Comparison of ENCODE assay signal across 8 mouse cellular contexts in the genomic region with DNA sequence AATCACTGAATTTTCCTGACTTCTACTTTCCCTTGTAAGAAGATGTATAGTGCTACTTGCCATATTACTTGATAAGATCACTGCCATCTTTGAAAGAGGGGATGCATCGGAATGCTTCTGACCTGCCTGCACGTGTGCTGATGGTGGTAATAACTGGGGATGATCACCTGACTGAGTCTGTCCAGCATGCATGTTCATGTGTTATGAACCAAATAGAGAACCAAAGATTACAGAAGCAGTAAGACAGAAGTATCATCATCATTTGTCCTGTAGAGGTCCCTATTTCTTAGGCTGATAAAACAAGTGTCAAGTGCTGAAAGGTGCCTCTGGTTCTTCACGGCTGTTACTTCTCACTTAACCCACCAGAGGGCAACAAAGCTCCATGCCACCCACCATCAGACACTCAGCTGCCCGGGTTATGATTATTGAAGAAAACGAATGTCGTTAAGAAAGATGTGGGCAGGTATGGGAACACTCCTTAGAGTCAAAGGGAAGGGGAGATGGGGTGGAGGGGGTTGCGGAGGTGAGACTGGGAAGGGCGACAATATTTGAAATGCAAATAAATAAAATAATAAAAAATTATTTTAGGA. TPM values are rescaled to one million over a fixed set of nuclear protein-coding genes. Genes with fewer than 3 reads are reported as not detected.
DNase-seq lines count a peak whose midpoint lies in the region; ATAC-seq and TF ChIP-seq lines count a peak whose summit lies in the region.

No protein-coding gene starts in this region.

- H3K9me3 ChIP-seq in intestine, embryonic 14.5 days (ENCODE audit: control insufficient read depth, low read length) = no peaks in the 10 kb centered on the region
- H3K9me3 ChIP-seq in intestine, embryonic 16.5 days (ENCODE audit: control insufficient read depth, low read length) = no peaks in the 10 kb centered on the region
- H3K9me3 ChIP-seq in midbrain, embryonic 12.5 days = no peaks in the 10 kb centered on the region
- no peaks in the 10 kb centered on the region for H3K9me3 ChIP-seq in stomach, postnatal 0 days (ENCODE audit: control insufficient read depth, low read length)

- H3K27ac ChIP-seq in intestine, embryonic 14.5 days (ENCODE audit: low read depth) = no peak overlapping the region
- no peak overlapping the region for H3K27ac ChIP-seq in intestine, embryonic 16.5 days (ENCODE audit: low read length)
- no peak overlapping the region for H3K27ac ChIP-seq in midbrain, embryonic 12.5 days (replicated peaks)
- H3K27ac ChIP-seq in stomach, postnatal 0 days (replicated peaks) = no peak overlapping the region

- H3K4me1 ChIP-seq in intestine, embryonic 14.5 days (replicated peaks; ENCODE audit: control insufficient read depth, insufficient read depth, low read length) = 0 out of 2 replicates have a peak, but pooled peaks cover 4% of the 10 kb centered on the region
- no peaks in the 10 kb centered on the region for H3K4me1 ChIP-seq in intestine, embryonic 16.5 days (ENCODE audit: control insufficient read depth, insufficient read depth, low read length)
- H3K4me1 ChIP-seq in midbrain, embryonic 12.5 days = no peaks in the 10 kb centered on the region
- H3K4me1 ChIP-seq in stomach, postnatal 0 days (replicated peaks; ENCODE audit: control insufficient read depth, insufficient read depth) = no peaks in the 10 kb centered on the region

- TF ChIP-seq EP300 in stomach, postnatal 0 days (optimal IDR thresholded peaks at IDR 0.05) = no peak

- TF ChIP-seq CTCF in stomach, postnatal 0 days (IDR thresholded peaks at IDR 0.05; ENCODE audit: low read depth) = peak; percentile 98

- no peak overlapping the region for H3K4me2 ChIP-seq in intestine, embryonic 14.5 days (ENCODE audit: low read length)
- H3K4me2 ChIP-seq in intestine, embryonic 16.5 days (ENCODE audit: low read depth, low read length) = no peak overlapping the region
- no peak overlapping the region for H3K4me2 ChIP-seq in midbrain, embryonic 12.5 days (replicated peaks)
- H3K4me2 ChIP-seq in stomach, postnatal 0 days (replicated peaks; ENCODE audit: low read depth) = no peak overlapping the region

- no peaks in the 10 kb centered on the region for H3K27me3 ChIP-seq in intestine, embryonic 14.5 days (replicated peaks; ENCODE audit: control insufficient read depth, insufficient read depth, low read length)
- H3K27me3 ChIP-seq in intestine, embryonic 16.5 days (replicated peaks; ENCODE audit: control insufficient read depth, insufficient read depth, low read length) = no peaks in the 10 kb centered on the region
- H3K27me3 ChIP-seq in midbrain, embryonic 12.5 days = no peaks in the 10 kb centered on the region
- no peaks in the 10 kb centered on the region for H3K27me3 ChIP-seq in stomach, postnatal 0 days (ENCODE audit: control insufficient read depth, insufficient read depth, low read length)

- WGBS in intestine, embryonic 14.5 days = 38% methylated on average over 8 of the region's 8 CpGs
- 39% methylated on average over 8 of the region's 8 CpGs for WGBS in intestine, embryonic 16.5 days
- WGBS in midbrain, embryonic 12.5 days = 40% methylated on average over 8 of the region's 8 CpGs
- WGBS in stomach, postnatal 0 days = 33% methylated on average over 8 of the region's 8 CpGs

- H3K9ac ChIP-seq in intestine, embryonic 14.5 days (ENCODE audit: low read length) = no peak overlapping the region
- H3K9ac ChIP-seq in intestine, embryonic 16.5 days (ENCODE audit: low read depth, low read length) = no peak overlapping the region
- H3K9ac ChIP-seq in midbrain, embryonic 12.5 days (replicated peaks) = no peak overlapping the region
- no peak overlapping the region for H3K9ac ChIP-seq in stomach, postnatal 0 days (ENCODE audit: low read length)

- H3K36me3 ChIP-seq in intestine, embryonic 14.5 days (ENCODE audit: control insufficient read depth, insufficient read depth, low read length) = peaks cover 3% of the 10 kb centered on the region; the same call in 1 of the 2 replicates
- no peaks in the 10 kb centered on the region for H3K36me3 ChIP-seq in intestine, embryonic 16.5 days (ENCODE audit: control insufficient read depth, insufficient read depth, low read length)
- H3K36me3 ChIP-seq in midbrain, embryonic 12.5 days = no peaks in the 10 kb centered on the region
- no peaks in the 10 kb centered on the region for H3K36me3 ChIP-seq in stomach, postnatal 0 days (ENCODE audit: control insufficient read depth, insufficient read depth, low read length)

- peak; percentile 54; the same call in 1 of the 2 replicates for ATAC-seq in intestine, embryonic 14.5 days (replicated peaks; ENCODE audit: low FRiP score, low TSS enrichment, low read depth)
- no peak for ATAC-seq in intestine, embryonic 16.5 days
- ATAC-seq in hematopoietic stem cell, adult 5-6 weeks (replicated peaks in 1 of 2; ENCODE audit: insufficient read depth in 1 of 2, low FRiP score in 2 of 2, low TSS enrichment in 1 of 2, low read depth in 1 of 2, poor library complexity in 2 of 2, severe bottlenecking in 2 of 2) = peak; percentile 79 to 86; a peak in 3 of 4 replicates
- peak; percentile 54; the same call in 1 of the 2 replicates for ATAC-seq in midbrain, embryonic 12.5 days (ENCODE audit: low FRiP score, low read depth)
- no peak for ATAC-seq in stomach, postnatal 0 days (ENCODE audit: low FRiP score, low TSS enrichment)

- H3K4me3 ChIP-seq in intestine, embryonic 14.5 days (ENCODE audit: low read depth, low read length) = no peak overlapping the region
- H3K4me3 ChIP-seq in intestine, embryonic 16.5 days (ENCODE audit: low read length) = no peak overlapping the region
- H3K4me3 ChIP-seq in midbrain, embryonic 12.5 days = no peak overlapping the region
- H3K4me3 ChIP-seq in stomach, postnatal 0 days (ENCODE audit: low read depth, low read length) = no peak overlapping the region

- peak; percentile 77 for DNase-seq in intestine, embryonic 14.5 days (ENCODE audit: low spot score)
- peak; percentile 51 for DNase-seq in adrenal gland, adult 2 months
- DNase-seq in embryo, embryonic 11.5 days (ENCODE audit: low read depth, low spot score) = peak; percentile 54
- DNase-seq in layer of hippocampus, postnatal 14 days (ENCODE audit: low spot score in 2 of 2) = peak; percentile 40 to 84
- peak; percentile 63 for DNase-seq in stomach, postnatal 0 days (ENCODE audit: low spot score)

RNA-seq across cellular contexts. Expression of gene Tmem18, which starts 12.7 kb away (rescaled TPM):
- polyA plus RNA-seq in intestine, embryonic 14.5 days (2014; fragmentation: Nextera tagmentation; extraction: Ambion mirVana) = 25.3 and 26.4 TPM in 2 replicates
- 22.4 and 23.3 TPM in 2 replicates for polyA plus RNA-seq in intestine, embryonic 16.5 days (2015; fragmentation: Nextera tagmentation; extraction: Ambion mirVana)
- 10 to 100 TPM; 16.1 to 21.1 TPM for total RNA-seq in adrenal gland, adult 2 months (2021)
- polyA plus RNA-seq in adrenal gland, adult 2 months (2012; rRNA removed) = 7.9 and 8.5 TPM in 2 replicates
- total RNA-seq in hematopoietic stem cell, adult 5-6 weeks (2017) = 11.7 and 23.5 TPM in 2 replicates
- 10 to 100 TPM; 46.0 to 51.8 TPM for total RNA-seq in layer of hippocampus, postnatal 14 days (2021)
- 29.2 and 30.2 TPM in 2 replicates for polyA plus RNA-seq in midbrain, embryonic 12.5 days (2016; fragmentation: Nextera tagmentation; extraction: Ambion mirVana)
- 18.4 and 19.1 TPM in 2 replicates for polyA plus RNA-seq in stomach, postnatal 0 days (2015; fragmentation: Nextera tagmentation; extraction: Ambion mirVana)

Comparison
In these comparisons a context has a peak if more than half of its experiments do, and no peak if none do; other contexts are left out.
1. ATAC-seq: peak in intestine, embryonic 14.5 days (single experiment), hematopoietic stem cell, adult 5-6 weeks (2 of 2) and midbrain, embryonic 12.5 days (single experiment); none in intestine, embryonic 16.5 days (single experiment) and stomach, postnatal 0 days (single experiment).
2. Peak in every context shown above with its lines, with median percentiles within 50 percentile points of each other: DNase-seq.